Mouse (Mus musculus): ENCODE measurements around the gene Bmpr2.

GRCm38 (mm10) chr1:59904630-59905295, 141.6 kb downstream of the Bmpr2 start:
- TF ChIP-seq CTCF (IDR thresholded peaks at IDR 0.05; ENCODE audit: insufficient read depth, low read depth, low read length) (no peak), POLR2A (IDR thresholded peaks at IDR 0.05; ENCODE audit: insufficient read depth, low read depth, low read length) (no peak)
